Mouse (Mus musculus): ENCODE results near the gene Ceacam1.

- TF ChIP-seq GATA1 (IDR thresholded peaks at IDR 0.05; ENCODE audit: borderline replicate concordance, low read length) (no peak), FLI1 (IDR thresholded peaks at IDR 0.05; ENCODE audit: low read length) (no peak)
Measured at GRCm38 (mm10) chr7:25465010-25465409, 12.4 kb downstream of the Ceacam1 start.

Measured in megakaryocyte, embryonic 14.5 days (primary cell).